Comparison of ENCODE assay signal across 27 mouse cellular contexts in genomic region chr15:101271513-101271912, GRCm38 (mm10). TPM values are rescaled to one million over a fixed set of nuclear protein-coding genes. Genes with fewer than 3 reads are reported as not detected.
DNase-seq lines count a peak whose midpoint lies in the region; ATAC-seq and TF ChIP-seq lines count a peak whose summit lies in the region.
"Had no signal": no experiment of that assay in that cellular context is flagged by ENCODE, and none has a peak within 500 bp of the region (broad histone marks: within the 10 kb centered on the region; RNA-seq: fewer than 3 reads in every experiment).

No protein-coding gene starts in this region.

- no peak for TF ChIP-seq CTCF in forebrain, postnatal 0 days (IDR thresholded peaks at IDR 0.05; ENCODE audit: low read depth)
- no peak for TF ChIP-seq CTCF in ES-Bruce4 (IDR thresholded peaks at IDR 0.05; ENCODE audit: low read depth, low read length)

- H3K27me3 ChIP-seq in forebrain, postnatal 0 days (ENCODE audit: insufficient read depth, low read length): no peaks in the 10 kb centered on the region
- peaks cover 23% of the 10 kb centered on the region for H3K27me3 ChIP-seq in forebrain, embryonic 12.5 days
- no peaks in the 10 kb centered on the region for H3K27me3 ChIP-seq in ES-Bruce4 (ENCODE audit: control insufficient read depth, insufficient read depth, low read length, poor library complexity, severe bottlenecking)
- H3K27me3 ChIP-seq: heart, embryonic 13.5 days; intestine, embryonic 15.5 days; limb, embryonic 15.5 days had no signal

- H3K9me3 ChIP-seq in forebrain, postnatal 0 days (ENCODE audit: low read length): no peaks in the 10 kb centered on the region
- no peaks in the 10 kb centered on the region for H3K9me3 ChIP-seq in forebrain, embryonic 12.5 days
- H3K9me3 ChIP-seq in ES-Bruce4 (replicated peaks; ENCODE audit: control insufficient read depth, insufficient read depth, low read length, poor library complexity, severe bottlenecking): no peaks in the 10 kb centered on the region
- H3K9me3 ChIP-seq: heart, embryonic 13.5 days; intestine, embryonic 15.5 days; limb, embryonic 10.5 days; limb, embryonic 15.5 days; liver, embryonic 13.5 days; neural tube, embryonic 12.5 days had no signal

- H3K9ac ChIP-seq in forebrain, postnatal 0 days: no peak overlapping the region
- no peak overlapping the region for H3K9ac ChIP-seq in forebrain, embryonic 12.5 days
- H3K9ac ChIP-seq in ES-Bruce4 (ENCODE audit: low read depth, poor library complexity, severe bottlenecking): no peak overlapping the region
- H3K9ac ChIP-seq: heart, embryonic 13.5 days; hindbrain, embryonic 14.5 days; intestine, embryonic 15.5 days; limb, embryonic 15.5 days; liver, embryonic 13.5 days; neural tube, embryonic 12.5 days had no signal

- H3K4me3 ChIP-seq in forebrain, postnatal 0 days (ENCODE audit: low read depth, low read length): no peak overlapping the region
- H3K4me3 ChIP-seq in forebrain, embryonic 12.5 days (replicated peaks): no peak overlapping the region
- peak overlapping the region; percentile 18; the same call in 1 of the 2 replicates for H3K4me3 ChIP-seq in ES-Bruce4 (ENCODE audit: low read depth, low read length)
- H3K4me3 ChIP-seq: heart, embryonic 13.5 days; intestine, embryonic 15.5 days; limb, embryonic 10.5 days; limb, embryonic 15.5 days; liver, embryonic 13.5 days; neural tube, embryonic 12.5 days had no signal

- TF ChIP-seq EP300 in ES-Bruce4 (IDR thresholded peaks at IDR 0.05; ENCODE audit: insufficient read depth, low read depth, low read length): no peak

- TF ChIP-seq POLR2A in ES-Bruce4 (IDR thresholded peaks at IDR 0.05; ENCODE audit: insufficient read depth, low read length): no peak

- peaks cover 29% of the 10 kb centered on the region for H3K36me3 ChIP-seq in forebrain, postnatal 0 days (ENCODE audit: insufficient read depth)
- H3K36me3 ChIP-seq in forebrain, embryonic 12.5 days (replicated peaks): peaks cover 22% of the 10 kb centered on the region
- H3K36me3 ChIP-seq in ES-Bruce4 (ENCODE audit: control insufficient read depth, insufficient read depth, low read length, poor library complexity, severe bottlenecking): peaks cover 38% of the 10 kb centered on the region
- H3K36me3 ChIP-seq: liver, embryonic 13.5 days had no signal

- WGBS in forebrain, postnatal 0 days: 73% methylated on average over 15 of the region's 15 CpGs
- 93% methylated on average over 15 of the region's 15 CpGs for WGBS in forebrain, embryonic 12.5 days

- no peak overlapping the region for H3K4me2 ChIP-seq in forebrain, postnatal 0 days (ENCODE audit: low read depth)
- no peak overlapping the region for H3K4me2 ChIP-seq in forebrain, embryonic 12.5 days
- H3K4me2 ChIP-seq: heart, embryonic 13.5 days; hindbrain, embryonic 14.5 days; intestine, embryonic 15.5 days; limb, embryonic 15.5 days; liver, embryonic 13.5 days; neural tube, embryonic 12.5 days had no signal

- no peaks in the 10 kb centered on the region for H3K4me1 ChIP-seq in forebrain, postnatal 0 days (ENCODE audit: insufficient read depth)
- H3K4me1 ChIP-seq in forebrain, embryonic 12.5 days: peaks cover 9% of the 10 kb centered on the region
- H3K4me1 ChIP-seq in ES-Bruce4 (ENCODE audit: control insufficient read depth, insufficient read depth, low read length): peaks cover 12% of the 10 kb centered on the region

- ATAC-seq in forebrain, postnatal 0 days: peak; percentile 28; the same call in 1 of the 2 replicates
- ATAC-seq in forebrain, embryonic 12.5 days (ENCODE audit: low FRiP score): no peak
- ATAC-seq in megakaryocyte, adult 5-6 weeks (ENCODE audit: poor library complexity, severe bottlenecking): no peak
- ATAC-seq: forebrain, embryonic 14.5 days; intestine, embryonic 15.5 days had no signal

- H3K27ac ChIP-seq in forebrain, postnatal 0 days (ENCODE audit: low read depth, low read length): no peak overlapping the region
- no peak overlapping the region for H3K27ac ChIP-seq in forebrain, embryonic 12.5 days
- H3K27ac ChIP-seq in ES-Bruce4 (ENCODE audit: insufficient read depth, low read length): no peak overlapping the region
- H3K27ac ChIP-seq: heart, embryonic 13.5 days; hindbrain, embryonic 14.5 days; intestine, embryonic 15.5 days; limb, embryonic 10.5 days; limb, embryonic 15.5 days; liver, embryonic 13.5 days; macrophage; neural tube, embryonic 12.5 days had no signal

- DNase-seq in forebrain, postnatal 0 days: no peak
- peak; percentile 78 for DNase-seq in layer of hippocampus, adult 9-11 months
- DNase-seq in layer of hippocampus, postnatal 10 days (ENCODE audit: low spot score in 2 of 2): no peak
- peak; percentile 25 for DNase-seq in induced T-regulatory cell, adult 2 months (ENCODE audit: low read depth)
- no peak for DNase-seq in embryo, embryonic 9.5 days (ENCODE audit: extremely low spot score)
- DNase-seq: cerebellum, adult 11-12 months; cerebellum, postnatal 10 days; heart, postnatal 10 days; kidney, adult 2 months; kidney, postnatal 36 days; liver, embryonic 13.5 days; lung, adult 18-20 months; lung, postnatal 10 days; midbrain, embryonic 14.5 days; thymus, postnatal 14 days had no signal

RNA-seq across cellular contexts. Expression of gene Atg101, which starts 12.6 kb away (rescaled TPM):
- 56.3 and 60.0 TPM in 2 replicates for total RNA-seq in forebrain, postnatal 0 days (2014; rRNA removed)
- 81.3 and 94.4 TPM in 2 replicates for polyA plus RNA-seq in forebrain, postnatal 0 days (2015; fragmentation: Nextera tagmentation; extraction: Ambion mirVana)
- polyA plus RNA-seq in forebrain, embryonic 12.5 days (2016; fragmentation: Nextera tagmentation; extraction: Ambion mirVana): 61.9 and 63.2 TPM in 2 replicates
- total RNA-seq in layer of hippocampus, postnatal 10 days (2021): 10 to 100 TPM; 41.1 to 43.3 TPM
- polyA plus RNA-seq in ES-Bruce4 (2011; ENCODE audit: insufficient read depth, insufficient read length, low read depth, missing spikeins): 37.6 and 39.1 TPM in 2 replicates
- total RNA-seq in megakaryocyte, adult 5-6 weeks (2015): 8.2 and 12.1 TPM in 2 replicates
- total RNA-seq in megakaryocyte, adult 5-6 weeks (2017): 53.3 and 58.0 TPM in 2 replicates

RNA-seq across cellular contexts. Expression of gene Nr4a1, which starts 17.4 kb away (rescaled TPM):
- 8.9 and 9.6 TPM in 2 replicates for total RNA-seq in forebrain, postnatal 0 days (2014; rRNA removed)
- 8.5 and 9.0 TPM in 2 replicates for polyA plus RNA-seq in forebrain, postnatal 0 days (2015; fragmentation: Nextera tagmentation; extraction: Ambion mirVana)
- polyA plus RNA-seq in forebrain, embryonic 12.5 days (2016; fragmentation: Nextera tagmentation; extraction: Ambion mirVana): 2.9 and 3.6 TPM in 2 replicates
- 10 to 100 TPM; 28.4 to 33.9 TPM for total RNA-seq in layer of hippocampus, postnatal 10 days (2021)
- 29.4 and 31.9 TPM in 2 replicates for polyA plus RNA-seq in ES-Bruce4 (2011; ENCODE audit: insufficient read depth, insufficient read length, low read depth, missing spikeins)
- total RNA-seq in megakaryocyte, adult 5-6 weeks (2015): 42.1 and 45.0 TPM in 2 replicates
- total RNA-seq in megakaryocyte, adult 5-6 weeks (2017): 37.0 TPM in 2 replicates

RNA-seq across cellular contexts. Expression of gene 6030408B16Rik, which starts 21.5 kb away (rescaled TPM):
- total RNA-seq in forebrain, postnatal 0 days (2014; rRNA removed): 0.54 and 1.00 TPM in 2 replicates
- polyA plus RNA-seq in forebrain, postnatal 0 days (2015; fragmentation: Nextera tagmentation; extraction: Ambion mirVana): 0.30 and 0.77 TPM in 2 replicates
- polyA plus RNA-seq in forebrain, embryonic 12.5 days (2016; fragmentation: Nextera tagmentation; extraction: Ambion mirVana): 0.27 and 0.28 TPM in 2 replicates
- not detected for total RNA-seq in layer of hippocampus, postnatal 10 days (2021)
- polyA plus RNA-seq in ES-Bruce4 (2011; ENCODE audit: insufficient read depth, insufficient read length, low read depth, missing spikeins): not detected in 2 replicates
- total RNA-seq in megakaryocyte, adult 5-6 weeks (2015): not detected in 2 replicates
- not detected in 2 replicates for total RNA-seq in megakaryocyte, adult 5-6 weeks (2017)
- total RNA-seq: hematopoietic stem cell, adult 5-6 weeks had no signal
- polyA plus RNA-seq: macrophage had no signal

RNA-seq across cellular contexts. Expression of gene Grasp, which starts 47.5 kb away (rescaled TPM):
- 8.8 and 11.1 TPM in 2 replicates for total RNA-seq in forebrain, postnatal 0 days (2014; rRNA removed)
- polyA plus RNA-seq in forebrain, postnatal 0 days (2015; fragmentation: Nextera tagmentation; extraction: Ambion mirVana): 3.3 and 3.4 TPM in 2 replicates
- 4.1 and 4.7 TPM in 2 replicates for polyA plus RNA-seq in forebrain, embryonic 12.5 days (2016; fragmentation: Nextera tagmentation; extraction: Ambion mirVana)
- 10 to 100 TPM; 33.3 to 35.3 TPM for total RNA-seq in layer of hippocampus, postnatal 10 days (2021)
- 8.6 and 9.6 TPM in 2 replicates for polyA plus RNA-seq in ES-Bruce4 (2011; ENCODE audit: insufficient read depth, insufficient read length, low read depth, missing spikeins)
- total RNA-seq in megakaryocyte, adult 5-6 weeks (2015): 0.16 and 0.30 TPM in 2 replicates
- total RNA-seq in megakaryocyte, adult 5-6 weeks (2017): 0.29 and 0.85 TPM in 2 replicates

Comparison
In these comparisons a context has a peak if more than half of its experiments do, and no peak if none do; other contexts are left out.
1. DNase-seq: peak in layer of hippocampus, adult 9-11 months (single experiment) and induced T-regulatory cell, adult 2 months (single experiment); none in forebrain, postnatal 0 days (single experiment), layer of hippocampus, postnatal 10 days (0 of 2) and embryo, embryonic 9.5 days (single experiment).